Mouse (Mus musculus) erythroblast, embryonic 14.5 days (primary cell): Measurements from ENCODE around the gene C2cd5. TPM values are rescaled to one million over a fixed set of nuclear protein-coding genes. Genes with fewer than 3 reads are reported as not detected.

Experiments
- H3K27me3 ChIP-seq: 2 replicates; pipeline ENCODE4 v1.6.1; 2012; ENCODE audit warnings: inconsistent platforms; ENCODE audit not compliant: control insufficient read depth
- H3K36me3 ChIP-seq: 2 replicates; pipeline ENCODE4 v1.6.1; 2012; ENCODE audit warnings: mild to moderate bottlenecking, inconsistent platforms; ENCODE audit not compliant: control insufficient read depth
- H3K4me1 ChIP-seq: 2 replicates; pipeline ENCODE4 v1.6.1; 2012; ENCODE audit warnings: inconsistent platforms; ENCODE audit not compliant: control insufficient read depth
- H3K4me3 ChIP-seq: replicated peaks from 2 replicates; pipeline ENCODE3; 2012; ENCODE audit warnings: moderate library complexity, mild to moderate bottlenecking, inconsistent platforms
- H3K9me3 ChIP-seq: 2 replicates; pipeline ENCODE4 v1.6.1; 2012; ENCODE audit warnings: low read length, inconsistent platforms, mixed read lengths; ENCODE audit not compliant: control insufficient read depth
- GATA1 ChIP-seq: IDR thresholded peaks from 2 replicates; pipeline ENCODE4 v1.6.1; 2012; ENCODE audit warnings: low read length, inconsistent platforms, mixed read lengths
- TAL1 ChIP-seq: IDR thresholded peaks from 3 replicates; pipeline ENCODE4 v1.6.1; 2012; ENCODE audit warnings: low read length, inconsistent platforms, mixed read lengths
- polyA plus RNA-seq: library from polyadenylated mRNA; stranded (reverse); fragments of >175 nt; gene quantifications from 2 replicates; pipeline ENCODE4 v1.2.3, GENCODE M21; 2012

Gene C2cd5
- polyA plus RNA-seq, 1 experiment: 4.5 TPM

GRCm38 (mm10) chr6:142994821-142995220 is 105.1 kb downstream of the C2cd5 start:
- Histone ChIP-seq H3K4me1 (no peaks in the 10 kb centered on the region), H3K9me3 (no peaks in the 10 kb centered on the region), H3K27me3 (peaks cover 4% of the 10 kb centered on the region), H3K4me3 (no peak overlapping the region), H3K36me3 (no peaks in the 10 kb centered on the region)
- TF ChIP-seq GATA1: no peak
- TF ChIP-seq TAL1: no peak

- peaks cover 7% of the 10 kb centered on the region for H3K4me1 ChIP-seq
- H3K4me3 ChIP-seq: no peak overlapping the region
- TF ChIP-seq GATA1: no peak
- H3K27me3 ChIP-seq: peaks cover 4% of the 10 kb centered on the region
- no peaks in the 10 kb centered on the region for H3K36me3 ChIP-seq
- no peaks in the 10 kb centered on the region for H3K9me3 ChIP-seq
Observed at GRCm38 (mm10) chr6:142993705-142994698, 105.9 kb downstream of the C2cd5 start.

GRCm38 (mm10) chr6:142992971-142993370 is 107.0 kb downstream of the C2cd5 start:
- Histone ChIP-seq H3K27me3 (peaks cover 4% of the 10 kb centered on the region), H3K4me3 (no peak overlapping the region), H3K36me3 (no peaks in the 10 kb centered on the region), H3K9me3 (no peaks in the 10 kb centered on the region), H3K4me1 (peaks cover 8% of the 10 kb centered on the region)
- TF ChIP-seq GATA1 (no peak), TAL1 (no peak)

GRCm38 (mm10) chr6:142992099-142992498 is 107.8 kb downstream of the C2cd5 start:
- H3K36me3 ChIP-seq: no peaks in the 10 kb centered on the region
- no peak overlapping the region for H3K4me3 ChIP-seq
- no peak for TF ChIP-seq GATA1
- no peak for TF ChIP-seq TAL1
- peaks cover 4% of the 10 kb centered on the region for H3K27me3 ChIP-seq
- H3K9me3 ChIP-seq: no peaks in the 10 kb centered on the region
- peaks cover 8% of the 10 kb centered on the region for H3K4me1 ChIP-seq

GRCm38 (mm10) chr6:142991391-142992059 is 108.4 kb downstream of the C2cd5 start:
- H3K9me3 ChIP-seq: no peaks in the 10 kb centered on the region
- H3K27me3 ChIP-seq: peaks cover 4% of the 10 kb centered on the region
- H3K4me3 ChIP-seq: no peak overlapping the region
- TF ChIP-seq GATA1: no peak
- no peak for TF ChIP-seq TAL1
- peaks cover 8% of the 10 kb centered on the region for H3K4me1 ChIP-seq
- H3K36me3 ChIP-seq: no peaks in the 10 kb centered on the region

- TF ChIP-seq TAL1 (no peak), GATA1 (no peak)
- Histone ChIP-seq H3K9me3 (no peaks in the 10 kb centered on the region), H3K4me1 (peaks cover 8% of the 10 kb centered on the region), H3K27me3 (peaks cover 4% of the 10 kb centered on the region), H3K36me3 (no peaks in the 10 kb centered on the region), H3K4me3 (no peak overlapping the region)
Observed at GRCm38 (mm10) chr6:142990516-142990915, 109.4 kb downstream of the C2cd5 start.

- TF ChIP-seq TAL1: no peak
- no peak for TF ChIP-seq GATA1
- Histone ChIP-seq H3K36me3 (no peaks in the 10 kb centered on the region), H3K4me1 (peaks cover 8% of the 10 kb centered on the region), H3K4me3 (no peak overlapping the region), H3K9me3 (no peaks in the 10 kb centered on the region), H3K27me3 (peaks cover 4% of the 10 kb centered on the region)
Observed at GRCm38 (mm10) chr6:142989495-142989894, 110.4 kb downstream of the C2cd5 start.

- no peak overlapping the region for H3K4me3 ChIP-seq
- no peaks in the 10 kb centered on the region for H3K9me3 ChIP-seq
- peaks cover 8% of the 10 kb centered on the region for H3K4me1 ChIP-seq
- H3K36me3 ChIP-seq: no peaks in the 10 kb centered on the region
- no peak for TF ChIP-seq TAL1
- no peak for TF ChIP-seq GATA1
- peaks cover 4% of the 10 kb centered on the region for H3K27me3 ChIP-seq
Observed at GRCm38 (mm10) chr6:142988753-142989152, 111.2 kb downstream of the C2cd5 start.

- Histone ChIP-seq H3K9me3 (no peaks in the 10 kb centered on the region), H3K27me3 (peaks cover 4% of the 10 kb centered on the region), H3K36me3 (no peaks in the 10 kb centered on the region), H3K4me3 (no peak overlapping the region), H3K4me1 (peaks cover 8% of the 10 kb centered on the region)
- TF ChIP-seq TAL1: no peak
- no peak for TF ChIP-seq GATA1
Observed at GRCm38 (mm10) chr6:142988231-142988630, 111.7 kb downstream of the C2cd5 start.
